Mouse (Mus musculus) MEL (cell line): ENCODE data around the gene Sim2. TPM values are rescaled to one million over a fixed set of nuclear protein-coding genes. Genes with fewer than 3 reads are reported as not detected.

ENCODE experiments used
- DNase-seq: peaks from one replicate; pipeline ENCODE4 v3.0.0; 2011; ENCODE audit warnings: low read depth, low spot score
- H3K27ac ChIP-seq: 2 replicates; pipeline ENCODE4 v1.5.1; 2012; ENCODE audit warnings: low read depth, mild to moderate bottlenecking, control low read depth, low read length, moderate library complexity; ENCODE audit not compliant: control insufficient read depth
- H3K27me3 ChIP-seq, 2 experiments: fragments of 150-350 bp in 1 of 2; sonication (generic) in 1 of 2; 2 replicates each; pipeline ENCODE4 v1.6.1; 2012; ENCODE audit warnings: low read length in 2 of 2, mild to moderate bottlenecking in 2 of 2, improper control_type of control experiment in 1 of 2, moderate library complexity in 1 of 2; ENCODE audit not compliant: insufficient read depth in 2 of 2, control insufficient read depth in 1 of 2
- H3K36me3 ChIP-seq, 2 experiments: 2 replicates each; pipeline ENCODE4 v1.6.1; 2012 to 2014; ENCODE audit warnings: low read length in 2 of 2, improper control_type of control experiment in 1 of 2, inconsistent platforms in 1 of 2, mild to moderate bottlenecking in 1 of 2; ENCODE audit not compliant: insufficient read depth in 2 of 2, control insufficient read depth in 1 of 2
- H3K4me1 ChIP-seq, 2 experiments: fragments of 150-350 bp in 1 of 2; sonication (generic) in 1 of 2; 2 replicates each; pipeline ENCODE4 v1.6.1; 2012; ENCODE audit warnings: low read length in 2 of 2, improper control_type of control experiment in 1 of 2, mild to moderate bottlenecking in 1 of 2; ENCODE audit not compliant: insufficient read depth in 2 of 2, control insufficient read depth in 1 of 2
- H3K4me3 ChIP-seq, 2 experiments: fragments of 150-350 bp in 1 of 2; sonication (generic) in 1 of 2; 2 replicates each; pipeline ENCODE4 v1.5.1; 2012; ENCODE audit warnings: low read depth in 2 of 2, low read length in 2 of 2, mild to moderate bottlenecking in 2 of 2, moderate library complexity in 2 of 2, control low read depth in 1 of 2, improper control_type of control experiment in 1 of 2; ENCODE audit not compliant: control insufficient read depth in 1 of 2, insufficient read depth in 1 of 2
- H3K79me2 ChIP-seq: 2 replicates; pipeline ENCODE4 v1.6.1; 2012; ENCODE audit warnings: mild to moderate bottlenecking, low read length, moderate library complexity; ENCODE audit not compliant: control insufficient read depth, poor library complexity, insufficient read depth
- H3K9ac ChIP-seq: 2 replicates; pipeline ENCODE4 v1.6.1; 2012; ENCODE audit warnings: low read depth, mild to moderate bottlenecking, control low read depth, low read length, moderate library complexity; ENCODE audit not compliant: control insufficient read depth, poor library complexity, severe bottlenecking
- H3K9me3 ChIP-seq: fragments of 150-350 bp; sonication (generic); replicated peaks from 2 replicates; pipeline ENCODE4 v1.6.1; 2012; ENCODE audit warnings: mild to moderate bottlenecking, low read length, improper control_type of control experiment, moderate library complexity; ENCODE audit not compliant: insufficient read depth
- BHLHE40 ChIP-seq: IDR thresholded peaks from 2 replicates; pipeline ENCODE4 v1.6.1; 2012; ENCODE audit warnings: low read depth, mild to moderate bottlenecking, inconsistent platforms, low read length, improper control_type of control experiment, borderline replicate concordance
- CTCF ChIP-seq, 3 experiments: IDR thresholded peaks in 2 of 3; conservative IDR thresholded peaks in 1 of 3; 2 replicates each; pipeline ENCODE4 v1.5.1; 2011 to 2012; ENCODE audit warnings: low read length in 3 of 3, low read depth in 2 of 3, mild to moderate bottlenecking in 2 of 3, improper control_type of control experiment in 1 of 3, inconsistent platforms in 1 of 3, mixed read lengths in 1 of 3, moderate library complexity in 1 of 3; ENCODE audit not compliant: control insufficient read depth in 1 of 3, insufficient read depth in 1 of 3, poor library complexity in 1 of 3, severe bottlenecking in 1 of 3
- E2F4 ChIP-seq: IDR thresholded peaks from 2 replicates; pipeline ENCODE4 v1.6.1; 2011; ENCODE audit warnings: low read depth, low read length, improper control_type of control experiment, borderline replicate concordance
- ELF1 ChIP-seq: IDR thresholded peaks from 2 replicates; pipeline ENCODE4 v1.6.1; 2014; ENCODE audit warnings: low read depth, mild to moderate bottlenecking, inconsistent platforms, low read length, improper control_type of control experiment, moderate library complexity
- EP300 ChIP-seq, 2 experiments: IDR thresholded peaks; 2 replicates each; pipeline ENCODE4 v1.6.1; 2011; ENCODE audit warnings: improper control_type of control experiment in 2 of 2, low read length in 2 of 2, low read depth in 1 of 2, mild to moderate bottlenecking in 1 of 2
- HCFC1 ChIP-seq: IDR thresholded peaks from 2 replicates; pipeline ENCODE4 v1.6.1; 2012; ENCODE audit warnings: low read depth, mild to moderate bottlenecking, inconsistent platforms, low read length, improper control_type of control experiment, moderate library complexity
- JUND ChIP-seq: IDR thresholded peaks from 2 replicates; pipeline ENCODE4 v1.6.1; 2011; ENCODE audit warnings: low read depth, mild to moderate bottlenecking, improper control_type of control experiment, low read length
- MXI1 ChIP-seq: IDR thresholded peaks from 2 replicates; pipeline ENCODE4 v1.6.1; 2011; ENCODE audit warnings: mild to moderate bottlenecking, low read depth, low read length, improper control_type of control experiment
- MYB ChIP-seq: IDR thresholded peaks from 2 replicates; pipeline ENCODE4 v1.6.1; 2011; ENCODE audit warnings: mild to moderate bottlenecking, low read depth, low read length, improper control_type of control experiment
- NELFE ChIP-seq: IDR thresholded peaks from 2 replicates; pipeline ENCODE4 v1.6.1; 2011; ENCODE audit warnings: low read depth, low read length, improper control_type of control experiment
- POLR2AphosphoS2 ChIP-seq: IDR thresholded peaks from 2 replicates; pipeline ENCODE4 v1.6.1; 2011; ENCODE audit warnings: low read length, improper control_type of control experiment
- POLR2AphosphoS5 ChIP-seq: IDR thresholded peaks from 2 replicates; pipeline ENCODE4 v1.6.1; 2012; ENCODE audit warnings: low read depth, borderline replicate concordance, mild to moderate bottlenecking, inconsistent platforms, low read length, moderate library complexity, mixed read lengths
- RAD21 ChIP-seq: IDR thresholded peaks from 2 replicates; pipeline ENCODE4 v1.6.1; 2011; ENCODE audit warnings: mild to moderate bottlenecking, low read depth, low read length, improper control_type of control experiment
- RCOR1 ChIP-seq: IDR thresholded peaks from 2 replicates; pipeline ENCODE4 v1.6.1; 2012; ENCODE audit warnings: low read depth, mild to moderate bottlenecking, inconsistent platforms, low read length, improper control_type of control experiment
- SIN3A ChIP-seq: IDR thresholded peaks from 2 replicates; pipeline ENCODE4 v1.6.1; 2012; ENCODE audit warnings: low read length, improper control_type of control experiment, inconsistent platforms
- SMC3 ChIP-seq: IDR thresholded peaks from 2 replicates; pipeline ENCODE4 v1.6.1; 2011; ENCODE audit warnings: low read depth, low read length, improper control_type of control experiment
- TAL1 ChIP-seq: IDR thresholded peaks from 2 replicates; pipeline ENCODE4 v1.6.1; 2012; ENCODE audit warnings: mild to moderate bottlenecking, inconsistent platforms, low read length, moderate library complexity, mixed read lengths
- USF2 ChIP-seq, 2 experiments: IDR thresholded peaks; 2 replicates each; pipeline ENCODE4 v1.6.1; 2011 to 2012; ENCODE audit warnings: improper control_type of control experiment in 2 of 2, low read length in 2 of 2, borderline replicate concordance in 1 of 2, inconsistent platforms in 1 of 2, low read depth in 1 of 2, mild to moderate bottlenecking in 1 of 2; ENCODE audit not compliant: insufficient read depth in 1 of 2
- ZC3H11A ChIP-seq: IDR thresholded peaks from 2 replicates; pipeline ENCODE4 v1.6.1; 2012; ENCODE audit warnings: low read depth, mild to moderate bottlenecking, inconsistent platforms, low read length, improper control_type of control experiment
- ZNF384 ChIP-seq: IDR thresholded peaks from 2 replicates; pipeline ENCODE4 v1.6.1; 2012; ENCODE audit warnings: low read depth, mild to moderate bottlenecking, inconsistent platforms, low read length, improper control_type of control experiment
- polyA plus RNA-seq, 2 experiments: library from polyadenylated mRNA; stranded (reverse) in 1 of 2; unstranded in 1 of 2; fragments of >175 nt in 1 of 2; fragments of >200 nt in 1 of 2; gene quantifications; 2 replicates each; pipeline versions ENCODE4 v1.2.1 to v1.2.4; 2012; ENCODE audit warnings: low replicate concordance in 2 of 2, low read depth in 1 of 2; ENCODE audit not compliant: insufficient read length in 2 of 2, insufficient read depth in 1 of 2, missing spikeins in 1 of 2
- total RNA-seq: library from RNA; depleted of rRNA; stranded (reverse); fragments of 300-350 nt; gene quantifications from 2 replicates; pipeline ENCODE4 v1.2.3, GENCODE M21; 2012

Sim2 gene
- total and polyA plus RNA-seq, 3 experiments: not detected

GRCm38 (mm10) chr16:94075362-94076027, 9.2 kb upstream of the Sim2 start:
- Histone ChIP-seq H3K27ac (no peak overlapping the region), H3K27me3 (no peaks in the 10 kb centered on the region), H3K4me1 (no peaks in the 10 kb centered on the region), H3K9ac (no peak overlapping the region), H3K79me2 (no peaks in the 10 kb centered on the region), H3K4me3 (no peak overlapping the region), H3K36me3 (no peaks in the 10 kb centered on the region), H3K9me3 (no peaks in the 10 kb centered on the region)
- TF ChIP-seq ZC3H11A (peak; percentile 26; the same call in 1 of the 2 replicates), SMC3 (peak; percentile 49), CTCF (IDR thresholded peaks at IDR 0.05 in 2 of 3, conservative IDR thresholded peaks at IDR 0.05 in 1 of 3; ENCODE audit: control insufficient read depth in 1 of 3, insufficient read depth in 1 of 3, low read depth in 2 of 3, low read length in 3 of 3, poor library complexity in 1 of 3, severe bottlenecking in 1 of 3) (peak; percentile 28 to 51 (median 44); a peak in 4 of 6 replicates), BHLHE40 (peak; percentile 45; the same call in 1 of the 2 replicates), POLR2AphosphoS2 (no peak), USF2 (IDR thresholded peaks at IDR 0.05; ENCODE audit: borderline replicate concordance in 1 of 2, insufficient read depth in 1 of 2, low read depth in 1 of 2, low read length in 2 of 2) (no peak), RAD21 (peak; percentile 31)
- DNase-seq: peak; percentile 57

DNA sequence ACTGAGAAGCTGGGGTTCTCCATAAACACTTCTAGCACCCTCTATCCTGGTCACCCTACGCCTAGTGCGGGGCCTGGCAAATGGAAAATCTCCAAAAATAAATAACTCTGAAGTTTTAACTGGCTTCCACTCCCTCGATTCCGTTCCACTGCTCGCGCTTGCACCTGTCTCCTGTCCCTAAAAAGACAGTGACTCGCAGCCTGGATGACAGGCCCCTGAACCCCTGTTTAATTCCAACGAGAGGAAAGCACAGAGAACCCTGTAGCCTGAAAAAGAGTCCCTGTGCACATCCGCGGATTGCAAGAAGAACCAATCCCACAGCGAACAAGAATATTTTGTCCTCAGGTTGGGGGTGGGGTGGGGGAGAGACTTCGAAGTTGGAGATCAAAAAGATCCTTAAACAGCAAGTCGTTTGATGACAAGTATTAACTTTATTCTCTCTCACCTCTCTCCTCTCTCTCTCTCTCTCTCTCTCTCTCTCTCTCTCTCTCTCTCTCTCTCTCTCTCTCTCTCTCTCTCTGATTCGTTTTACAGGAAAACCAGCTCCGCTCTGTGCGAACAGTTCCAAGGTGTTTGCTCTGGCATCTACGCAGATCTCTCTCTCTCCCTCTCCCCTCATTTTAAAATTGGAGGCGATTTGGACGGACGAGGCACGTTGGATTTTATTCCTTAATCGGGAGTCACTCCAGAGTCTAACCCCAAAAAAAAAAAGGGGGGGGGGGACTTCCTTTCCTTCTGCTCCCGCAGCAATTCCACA, 6.2 kb upstream of the Sim2 start:
- Histone ChIP-seq H3K27me3 (peaks cover 0 to 1% of the 10 kb centered on the region in 2 experiments; a peak in 2 of 4 replicates), H3K9ac (no peak overlapping the region), H3K36me3 (no peaks in the 10 kb centered on the region), H3K4me1 (no peaks in the 10 kb centered on the region), H3K27ac (no peak overlapping the region), H3K79me2 (no peaks in the 10 kb centered on the region), H3K4me3 (no peak overlapping the region), H3K9me3 (no peaks in the 10 kb centered on the region)
- TF ChIP-seq RCOR1: no peak
- TF ChIP-seq POLR2AphosphoS5: no peak
- TF ChIP-seq BHLHE40: no peak
- TF ChIP-seq NELFE: no peak
- no peak for TF ChIP-seq TAL1
- no peak for TF ChIP-seq SMC3
- no peak for TF ChIP-seq E2F4
- no peak for TF ChIP-seq ZNF384
- TF ChIP-seq ELF1: no peak
- TF ChIP-seq USF2 (IDR thresholded peaks at IDR 0.05; ENCODE audit: borderline replicate concordance in 1 of 2, insufficient read depth in 1 of 2, low read depth in 1 of 2, low read length in 2 of 2): no peak
- no peak for TF ChIP-seq RAD21
- no peak for TF ChIP-seq EP300 (IDR thresholded peaks at IDR 0.05; ENCODE audit: low read depth in 1 of 2, low read length in 2 of 2)
- no peak for TF ChIP-seq MXI1
- TF ChIP-seq SIN3A: no peak
- TF ChIP-seq JUND: no peak
- TF ChIP-seq MYB: no peak
- TF ChIP-seq HCFC1: no peak
- DNase-seq: no peak
